Mouse (Mus musculus): Measurements from ENCODE around the gene Parp3.
"Not testable (repeated sequence)": the region's sequence is repeated elsewhere in the genome, so short reads cannot be mapped to it uniquely, and the experiment has no call there.

The Parp3 gene

GRCm38 (mm10) chr9:106476924-106477484, at the start of gene Parp3:
Parp3 (minus strand) TSS chr9:106476949.
- peak; percentile 100 for DNase-seq

- no peak for DNase-seq
Observed at GRCm38 (mm10) chr9:106519909-106520308, 43.2 kb upstream of the Parp3 start.

GRCm38 (mm10) chr9:106519433-106519832, 42.7 kb upstream of the Parp3 start:
- DNase-seq, result no peak

- DNase-seq, result no peak
Observed at GRCm38 (mm10) chr9:106514273-106514672, 37.5 kb upstream of the Parp3 start, which contains the start of gene Iqcf5. Iqcf5 (plus strand) TSS chr9:106514573.

GRCm38 (mm10) chr9:106513566-106513965, 36.8 kb upstream of the Parp3 start:
- no peak for DNase-seq

GRCm38 (mm10) chr9:106512729-106513450, 36.1 kb upstream of the Parp3 start:
- no peak for DNase-seq

GRCm38 (mm10) chr9:106509356-106509755, 32.6 kb upstream of the Parp3 start:
- DNase-seq, result no peak

- no peak for DNase-seq
Observed at GRCm38 (mm10) chr9:106504246-106504645, 27.5 kb upstream of the Parp3 start.

- no peak for DNase-seq
Observed at GRCm38 (mm10) chr9:106501846-106502245, 25.1 kb upstream of the Parp3 start.

GRCm38 (mm10) chr9:106499667-106500066, 22.9 kb upstream of the Parp3 start, which contains the start of gene Iqcf1:
Iqcf1 (plus strand) TSS chr9:106499967.
- DNase-seq, result no peak

- not testable (repeated sequence) for DNase-seq
Observed at GRCm38 (mm10) chr9:106487602-106488001, 10.9 kb upstream of the Parp3 start.

GRCm38 (mm10) chr9:106485076-106485475, 8.3 kb upstream of the Parp3 start:
- DNase-seq, result peak; percentile 6

GRCm38 (mm10) chr9:106483606-106484005, 6.9 kb upstream of the Parp3 start:
- DNase-seq, result no peak

GRCm38 (mm10) chr9:106483136-106483535, 6.4 kb upstream of the Parp3 start:
- DNase-seq, result peak; percentile 10

- peak; percentile 14 for DNase-seq
Observed at GRCm38 (mm10) chr9:106482578-106483115, 5.9 kb upstream of the Parp3 start.

- peak; percentile 15 for DNase-seq
Observed at GRCm38 (mm10) chr9:106481676-106482075, 4.9 kb upstream of the Parp3 start.

- DNase-seq, result peak; percentile 24
Observed at GRCm38 (mm10) chr9:106481075-106481474, 4.3 kb upstream of the Parp3 start.

GRCm38 (mm10) chr9:106480541-106480940, 3.8 kb upstream of the Parp3 start:
- no peak for DNase-seq

- DNase-seq, result peak; percentile 39
Observed at GRCm38 (mm10) chr9:106478101-106478500, 1.4 kb upstream of the Parp3 start.

- no peak for DNase-seq
Observed at GRCm38 (mm10) chr9:106477649-106478048, 900 bp upstream of the Parp3 start.

- no peak for DNase-seq
Observed at GRCm38 (mm10) chr9:106476002-106476923, 486 bp downstream of the Parp3 start.

- DNase-seq, result no peak
Observed at GRCm38 (mm10) chr9:106475663-106476001, 1.1 kb downstream of the Parp3 start, which contains the start of gene Rrp9. Rrp9 (plus strand) TSS chr9:106475963.

GRCm38 (mm10) chr9:106475046-106475445, 1.7 kb downstream of the Parp3 start:
- DNase-seq, result peak; percentile 76

All from cerebellum, adult 9-11 months (tissue).